Mouse (Mus musculus) testis, postnatal 10 days (tissue): ENCODE data around the gene Rab12.

ENCODE experiments used
- DNase-seq: peaks from one replicate; pipeline ENCODE4 v3.0.0; 2021; ENCODE audit warnings: low spot score

The Rab12 gene

DNA sequence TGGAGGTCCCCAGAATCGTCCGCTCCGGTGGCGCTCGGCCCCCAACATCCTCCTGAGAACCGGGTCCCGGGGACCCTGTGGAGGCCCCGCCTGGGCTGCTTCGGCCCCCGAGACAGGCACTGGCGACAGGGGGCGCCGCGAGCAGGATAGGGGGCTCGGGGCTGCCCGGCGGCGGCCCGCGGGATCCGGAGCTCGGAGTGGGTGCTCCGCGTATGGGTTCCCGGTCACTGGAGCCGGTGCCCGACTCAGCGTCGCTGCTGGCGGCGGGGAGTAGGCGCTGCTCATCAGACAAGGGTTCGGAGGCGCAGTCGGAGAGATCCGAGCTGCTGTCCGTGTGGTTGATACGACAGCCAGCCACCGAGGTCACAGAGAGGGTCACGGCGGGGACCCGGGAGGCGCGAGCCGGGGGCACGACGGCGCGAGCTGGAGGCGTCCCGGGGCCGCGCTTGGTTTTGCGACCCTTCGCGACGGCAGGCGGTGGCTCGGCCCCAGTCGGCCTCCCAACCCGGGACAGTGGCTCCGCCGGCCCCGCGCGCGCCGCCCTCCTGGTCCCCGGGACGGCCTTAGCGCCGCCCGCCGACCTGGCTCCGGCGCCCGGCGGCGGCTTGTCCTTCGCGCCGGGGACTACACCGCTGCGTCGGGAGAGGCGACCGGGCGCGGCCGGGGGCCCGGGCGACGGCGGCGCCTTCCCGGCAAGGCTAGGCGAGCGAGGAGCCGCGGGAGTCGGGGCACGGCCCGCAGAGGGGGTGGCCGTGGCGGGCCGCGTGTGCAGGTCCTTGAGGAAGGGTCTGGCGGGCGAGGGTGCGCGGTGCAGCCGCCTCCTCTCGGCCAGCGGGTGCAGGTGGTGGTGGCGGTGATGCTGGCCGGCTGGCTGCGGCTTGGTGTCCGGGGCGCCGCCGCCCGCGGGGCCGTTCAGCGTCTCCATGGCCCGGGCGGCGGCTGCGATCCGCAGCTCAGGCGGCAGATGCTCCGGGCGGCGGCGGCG is 70.8 kb downstream of the Rab12 start:
- DNase-seq, result peak; percentile 70

DNA sequence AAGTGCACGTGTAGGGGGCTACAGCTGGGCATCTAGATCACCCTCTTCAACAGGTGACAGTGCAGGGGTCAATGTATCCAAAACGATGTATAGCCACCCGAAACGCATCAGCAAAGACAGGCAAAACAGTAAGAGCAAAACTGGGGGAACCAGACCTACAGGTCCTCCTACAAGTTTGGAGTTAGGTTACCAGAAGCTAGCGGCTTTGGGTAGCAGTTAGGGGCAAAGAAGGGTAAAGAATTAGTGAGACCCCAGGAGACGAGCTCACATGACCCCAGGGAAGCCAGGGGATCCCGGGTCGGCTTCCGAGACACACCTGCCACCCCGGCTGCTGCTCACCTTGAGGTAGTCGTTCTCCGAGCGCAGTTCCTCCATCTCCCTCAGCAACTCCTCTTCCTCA is 71.6 kb downstream of the Rab12 start:
- no peak for DNase-seq

DNA sequence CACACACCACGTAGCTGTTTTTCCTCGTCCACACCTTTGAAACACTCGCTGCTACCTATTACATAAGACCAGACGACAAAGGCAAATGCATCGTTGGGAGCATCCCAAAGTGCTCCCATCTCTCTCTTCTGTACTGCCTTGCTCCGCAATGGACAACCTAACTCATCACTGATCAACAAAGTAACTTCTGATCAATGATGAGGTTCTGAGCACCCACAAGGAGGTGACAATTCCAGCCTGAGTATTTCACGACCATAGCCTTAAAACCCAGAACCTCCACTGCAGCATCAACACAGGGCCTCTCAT is 72.6 kb downstream of the Rab12 start:
- DNase-seq, result no peak

DNA sequence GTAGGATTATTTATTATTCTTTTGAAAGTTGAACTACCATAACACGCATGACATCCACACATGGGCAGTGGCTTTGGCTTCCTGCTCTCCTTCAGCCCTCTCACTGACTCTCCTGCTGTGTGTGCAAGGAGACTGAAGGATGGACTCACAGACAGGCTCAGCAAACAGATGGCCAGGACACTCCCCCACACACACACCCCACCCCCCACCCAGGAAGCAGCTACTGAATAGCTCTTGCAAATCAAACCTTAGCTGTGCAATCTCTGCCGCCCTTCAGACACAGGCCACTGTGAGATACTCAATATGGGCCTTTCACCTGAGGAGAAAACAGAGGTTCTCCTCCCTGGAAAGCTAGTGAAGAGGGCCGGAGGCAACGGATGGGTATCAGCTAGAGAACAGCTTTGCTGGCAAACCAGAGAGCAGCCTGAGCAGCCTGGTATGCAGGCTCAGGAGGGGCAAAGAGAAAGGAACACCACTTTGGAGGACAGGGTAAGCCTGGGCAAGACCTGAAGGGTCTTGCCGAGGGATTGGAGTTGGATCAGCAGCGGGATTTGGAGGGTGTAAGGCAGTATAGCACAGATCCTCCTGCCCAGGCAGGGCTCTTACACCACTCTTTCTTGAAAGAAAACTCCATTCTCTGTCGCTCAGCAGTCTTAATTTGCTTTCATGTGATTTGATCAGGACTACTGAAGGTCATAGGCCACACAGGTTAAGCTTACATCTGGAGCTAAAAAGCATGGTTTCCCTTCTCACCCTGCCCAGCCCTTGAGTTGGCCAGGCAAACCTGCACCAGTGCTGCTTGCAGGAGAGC is 73.1 kb downstream of the Rab12 start:
- no peak for DNase-seq
